Mouse (Mus musculus) midbrain, embryonic 16.5 days (tissue): ENCODE results near the gene Eif2ak4. TPM values are rescaled to one million over a fixed set of nuclear protein-coding genes. Genes with fewer than 3 reads are reported as not detected.

Source experiments
- ATAC-seq: fragments of 200-750 bp; cut with Nextera tagmentation; 2 replicates; pipeline ENCODE4 v1.8.0; 2017; ENCODE audit warnings: moderate TSS enrichment
- H3K27ac ChIP-seq: fragments of 300-500 bp; sonication (generic); 2 replicates; pipeline ENCODE4 v1.5.1; 2014; ENCODE audit warnings: mild to moderate bottlenecking, low read length, mixed read lengths
- H3K27me3 ChIP-seq: fragments of 300-500 bp; sonication (generic); 2 replicates; pipeline ENCODE4 v1.6.1; 2014; ENCODE audit warnings: low read depth, low read length, mixed read lengths; ENCODE audit not compliant: control insufficient read depth, insufficient read depth
- H3K36me3 ChIP-seq: fragments of 300-500 bp; sonication (generic); 2 replicates; pipeline ENCODE4 v1.6.1; 2014; ENCODE audit warnings: mild to moderate bottlenecking, low read length, moderate library complexity, mixed read lengths; ENCODE audit not compliant: control insufficient read depth, insufficient read depth
- H3K4me1 ChIP-seq: fragments of 300-500 bp; sonication (generic); 2 replicates; pipeline ENCODE4 v1.6.1; 2014; ENCODE audit warnings: mild to moderate bottlenecking, low read length, mixed read lengths; ENCODE audit not compliant: control insufficient read depth, insufficient read depth
- H3K4me2 ChIP-seq: fragments of 300-500 bp; sonication (generic); 2 replicates; pipeline ENCODE4 v1.6.1; 2014; ENCODE audit warnings: mild to moderate bottlenecking, low read length, mixed read lengths
- H3K4me3 ChIP-seq: fragments of 300-500 bp; sonication (generic); 2 replicates; pipeline ENCODE4 v1.5.1; 2014; ENCODE audit warnings: low read depth, mild to moderate bottlenecking, low read length, moderate library complexity, mixed read lengths
- H3K9ac ChIP-seq: fragments of 300-500 bp; sonication (generic); 2 replicates; pipeline ENCODE4 v1.6.1; 2014; ENCODE audit warnings: low read depth, low read length, mixed read lengths
- H3K9me3 ChIP-seq: fragments of 300-500 bp; sonication (generic); replicated peaks from 2 replicates; pipeline ENCODE4 v1.6.1; 2014; ENCODE audit warnings: mild to moderate bottlenecking, low read length, mixed read lengths; ENCODE audit not compliant: control insufficient read depth, poor library complexity, severe bottlenecking
- WGBS: fragments of 180-500 bp; shearing (Covaris S2); extraction: QIAGEN DNeasy Blood & Tissue Kit; methylation state at CpG from one replicate; pipeline ENCODE4 v1.1.7; 2014; 5-methylcytosine and 5-hydroxymethylcytosine counted together
- polyA plus RNA-seq: library from polyadenylated mRNA; unstranded; fragments of >200 nt; fragmentation: Nextera tagmentation; extraction: Ambion mirVana; gene quantifications from 2 replicates; pipeline ENCODE4 v1.2.1, GENCODE M21; 2015

The Eif2ak4 gene
- 8.4 and 9.3 TPM in 2 replicates for polyA plus RNA-seq

- H3K4me2 ChIP-seq, result peak within 1 kb of the TSS; percentile 84
- H3K27ac ChIP-seq, result peak within 1 kb of the TSS; percentile 93
- ATAC-seq, result peak; percentile 97
- no peaks in the 10 kb centered on the region for H3K36me3 ChIP-seq
- WGBS, result under 1% methylated on average over 61 of the region's 61 CpGs
- H3K9ac ChIP-seq, result peak within 1 kb of the TSS; percentile 93
- peak within 1 kb of the TSS; percentile 91 for H3K4me3 ChIP-seq
- H3K9me3 ChIP-seq, result no peaks in the 10 kb centered on the region
- peaks cover 13% of the 10 kb centered on the region for H3K4me1 ChIP-seq
- no peaks in the 10 kb centered on the region for H3K27me3 ChIP-seq
These were observed at the start of gene Eif2ak4 for GRCm38 (mm10) chr2:118388341-118389335. TSS of gene Eif2ak4 (plus strand) at chr2:118388618.

GRCm38 (mm10) chr2:118341295-118341694, 47.1 kb upstream of the Eif2ak4 start:
- no peak for ATAC-seq
- H3K4me3 ChIP-seq, result no peak overlapping the region
- H3K4me2 ChIP-seq, result no peak overlapping the region
- no peaks in the 10 kb centered on the region for H3K36me3 ChIP-seq
- no peaks in the 10 kb centered on the region for H3K9me3 ChIP-seq
- no peaks in the 10 kb centered on the region for H3K27me3 ChIP-seq
- no peak overlapping the region for H3K9ac ChIP-seq
- no peak overlapping the region for H3K27ac ChIP-seq
- 82% methylated on average over 7 of the region's 7 CpGs for WGBS
- H3K4me1 ChIP-seq, result no peaks in the 10 kb centered on the region; the same call in 1 of the 2 replicates

DNA sequence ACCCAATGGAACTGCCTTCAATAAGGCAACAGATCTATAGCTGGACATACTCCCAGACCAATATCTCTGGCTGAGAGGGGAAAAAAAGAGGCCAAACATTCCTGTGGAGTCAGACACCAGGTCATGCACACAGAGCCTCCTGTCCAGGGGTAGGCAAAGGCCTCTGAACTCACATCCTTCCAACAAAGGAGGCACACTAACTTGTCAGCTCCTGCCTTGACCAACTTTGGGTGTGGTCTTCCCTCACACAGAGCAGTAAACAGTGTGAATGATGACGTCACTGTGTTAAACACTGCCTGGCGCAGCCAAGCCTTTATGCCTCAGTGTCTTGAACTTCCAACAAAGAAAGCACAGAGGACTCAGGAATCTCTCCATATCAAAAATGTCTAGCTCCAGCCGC, 44.5 kb upstream of the Eif2ak4 start:
- ATAC-seq, result no peak
- no peak overlapping the region for H3K4me2 ChIP-seq
- H3K4me3 ChIP-seq, result no peak overlapping the region
- 83% methylated on average over 3 of the region's 3 CpGs for WGBS
- no peak overlapping the region for H3K27ac ChIP-seq
- H3K27me3 ChIP-seq, result no peaks in the 10 kb centered on the region
- no peaks in the 10 kb centered on the region for H3K36me3 ChIP-seq
- no peaks in the 10 kb centered on the region; the same call in 1 of the 2 replicates for H3K4me1 ChIP-seq
- H3K9me3 ChIP-seq, result no peaks in the 10 kb centered on the region
- no peak overlapping the region for H3K9ac ChIP-seq

DNA sequence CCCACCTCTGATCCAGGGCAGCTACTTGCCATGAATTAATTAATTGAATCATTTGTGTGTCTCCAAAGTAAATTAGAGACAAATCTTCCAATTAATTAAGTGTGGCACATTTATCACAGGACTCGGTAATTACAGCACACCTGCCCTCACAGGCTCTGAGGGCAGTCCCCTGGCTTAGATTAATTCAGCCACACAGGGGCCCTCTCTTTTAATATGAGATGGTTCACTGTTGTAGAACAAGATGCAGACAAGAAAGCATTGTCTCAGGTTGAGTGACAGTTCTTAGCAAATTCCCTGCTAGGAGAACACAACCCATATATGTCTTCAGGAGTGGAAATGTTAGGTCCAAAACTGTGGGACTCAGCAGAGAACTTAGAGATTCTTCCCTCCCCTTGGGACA, 42.9 kb upstream of the Eif2ak4 start:
- no peak overlapping the region for H3K9ac ChIP-seq
- H3K4me1 ChIP-seq, result no peaks in the 10 kb centered on the region; the same call in 1 of the 2 replicates
- no peaks in the 10 kb centered on the region for H3K27me3 ChIP-seq
- ATAC-seq, result no peak
- 26% methylated on average over 1 of the region's 1 CpGs for WGBS
- no peaks in the 10 kb centered on the region for H3K9me3 ChIP-seq
- H3K27ac ChIP-seq, result no peak overlapping the region
- H3K36me3 ChIP-seq, result no peaks in the 10 kb centered on the region
- no peak overlapping the region for H3K4me2 ChIP-seq
- no peak overlapping the region for H3K4me3 ChIP-seq

DNA sequence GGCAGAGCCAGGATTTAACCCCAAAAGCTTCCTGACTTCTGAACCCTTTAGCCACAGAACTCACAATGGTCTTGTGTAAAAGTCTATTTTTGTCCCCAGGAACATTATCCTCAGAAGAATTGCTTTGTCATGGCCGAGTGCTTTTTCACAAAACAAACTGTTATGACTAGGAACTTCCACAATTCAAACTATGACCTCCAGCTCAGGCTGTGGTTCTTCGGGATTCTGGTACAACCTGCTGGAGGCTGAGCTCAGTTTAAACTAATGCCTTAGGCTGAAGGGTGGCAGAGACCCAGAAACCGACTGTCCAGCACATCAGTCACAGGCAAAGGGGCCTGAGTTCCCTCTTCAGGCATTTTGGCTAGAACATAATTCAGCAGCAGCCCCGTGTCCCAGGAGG, 34.9 kb upstream of the Eif2ak4 start:
- 19% methylated on average over 4 of the region's 4 CpGs for WGBS
- Histone ChIP-seq H3K9me3 (no peaks in the 10 kb centered on the region), H3K36me3 (no peaks in the 10 kb centered on the region), H3K4me3 (no peak overlapping the region), H3K9ac (no peak overlapping the region), H3K4me2 (no peak overlapping the region), H3K4me1 (peaks cover 9% of the 10 kb centered on the region; the same call in 1 of the 2 replicates), H3K27me3 (no peaks in the 10 kb centered on the region), H3K27ac (no peak overlapping the region)
- no peak for ATAC-seq

GRCm38 (mm10) chr2:118353916-118354403, 34.5 kb upstream of the Eif2ak4 start:
- Histone ChIP-seq H3K9me3 (no peaks in the 10 kb centered on the region), H3K4me3 (no peak overlapping the region), H3K27ac (no peak overlapping the region), H3K36me3 (no peaks in the 10 kb centered on the region), H3K9ac (no peak overlapping the region), H3K4me1 (peaks cover 9% of the 10 kb centered on the region; the same call in 1 of the 2 replicates), H3K4me2 (no peak overlapping the region), H3K27me3 (no peaks in the 10 kb centered on the region)
- ATAC-seq, result no peak
- 29% methylated on average over 4 of the region's 4 CpGs for WGBS

- no peak overlapping the region for H3K9ac ChIP-seq
- 36% methylated on average over 6 of the region's 6 CpGs for WGBS
- ATAC-seq, result peak; percentile 69
These were observed 33.2 kb upstream of the Eif2ak4 start for GRCm38 (mm10) chr2:118355138-118355719.

DNA sequence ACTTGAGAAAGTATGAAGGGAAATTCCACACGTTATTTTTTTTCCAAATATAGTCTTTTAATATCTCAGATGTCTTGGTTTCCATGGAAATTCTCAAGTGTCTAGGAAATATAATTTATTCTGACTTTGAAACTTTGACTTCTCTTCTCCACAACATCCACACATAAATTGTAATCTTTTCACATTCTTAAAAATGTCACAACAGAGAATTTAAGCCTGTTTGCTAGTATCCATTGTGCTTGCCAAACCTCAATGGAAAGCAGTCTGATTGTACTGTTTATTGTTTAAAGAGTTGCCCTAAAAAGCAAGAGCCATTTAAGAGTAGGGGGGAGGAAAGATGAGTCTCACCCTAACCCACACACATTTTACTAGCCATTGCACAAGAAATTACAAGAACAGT, 16.6 kb upstream of the Eif2ak4 start:
- Histone ChIP-seq H3K27ac (no peak overlapping the region), H3K36me3 (no peaks in the 10 kb centered on the region), H3K4me2 (peak overlapping the region; percentile 26; the same call in 1 of the 2 replicates), H3K4me3 (no peak overlapping the region; the same call in 1 of the 2 replicates), H3K9ac (no peak overlapping the region), H3K4me1 (peaks cover 6% of the 10 kb centered on the region; the same call in 1 of the 2 replicates), H3K9me3 (no peaks in the 10 kb centered on the region; the same call in 1 of the 2 replicates), H3K27me3 (peaks cover 9% of the 10 kb centered on the region)
- ATAC-seq, result no peak
- 29% methylated on average over 1 of the region's 1 CpGs for WGBS

More at GRCm38 (mm10) chr2:118355138-118355719, 33.2 kb upstream of the Eif2ak4 start:
- H3K4me1 ChIP-seq, result peaks cover 9% of the 10 kb centered on the region; the same call in 1 of the 2 replicates
- no peaks in the 10 kb centered on the region for H3K36me3 ChIP-seq
- H3K4me2 ChIP-seq, result no peak overlapping the region
- H3K4me3 ChIP-seq, result no peak overlapping the region
- H3K9me3 ChIP-seq, result no peaks in the 10 kb centered on the region
- H3K27ac ChIP-seq, result no peak overlapping the region
- no peaks in the 10 kb centered on the region for H3K27me3 ChIP-seq
